Mouse (Mus musculus) neural tube, embryonic 14.5 days (tissue): Measurements from ENCODE around the gene Tsc2. TPM values are rescaled to one million over a fixed set of nuclear protein-coding genes. Genes with fewer than 3 reads are reported as not detected.

Source experiments
- ATAC-seq: fragments of 200-750 bp; cut with Nextera tagmentation; 2 replicates; pipeline ENCODE4 v1.8.0; 2017; ENCODE audit warnings: low read depth, mild to moderate bottlenecking, moderate TSS enrichment, moderate library complexity
- H3K27ac ChIP-seq: fragments of 300-500 bp; sonication (generic); 2 replicates; pipeline ENCODE4 v1.5.1; 2014; ENCODE audit warnings: low read depth, mild to moderate bottlenecking, control low read depth, low read length, moderate library complexity, mixed read lengths
- H3K27me3 ChIP-seq: fragments of 300-500 bp; sonication (generic); 2 replicates; pipeline ENCODE4 v1.6.1; 2014; ENCODE audit warnings: low read length; ENCODE audit not compliant: control insufficient read depth, insufficient read depth
- H3K36me3 ChIP-seq: fragments of 300-500 bp; sonication (generic); 2 replicates; pipeline ENCODE4 v1.6.1; 2014; ENCODE audit warnings: low read length, mixed read lengths; ENCODE audit not compliant: control insufficient read depth, insufficient read depth
- H3K4me1 ChIP-seq: fragments of 300-500 bp; sonication (generic); 2 replicates; pipeline ENCODE4 v1.6.1; 2014; ENCODE audit warnings: low read length; ENCODE audit not compliant: control insufficient read depth, insufficient read depth
- H3K4me2 ChIP-seq: fragments of 300-500 bp; sonication (generic); 2 replicates; pipeline ENCODE4 v1.6.1; 2014; ENCODE audit warnings: mild to moderate bottlenecking, low read depth, low read length, control low read depth
- H3K4me3 ChIP-seq: fragments of 300-500 bp; sonication (generic); 2 replicates; pipeline ENCODE4 v1.5.1; 2014; ENCODE audit warnings: low read depth, low read length, control low read depth, mixed read lengths
- H3K9ac ChIP-seq: fragments of 300-500 bp; sonication (generic); replicated peaks from 2 replicates; pipeline ENCODE4 v1.6.1; 2014; ENCODE audit warnings: low read depth, mild to moderate bottlenecking, control low read depth, low read length, mixed read lengths
- H3K9me3 ChIP-seq: fragments of 300-500 bp; sonication (generic); 2 replicates; pipeline ENCODE4 v1.6.1; 2016; ENCODE audit warnings: low read length; ENCODE audit not compliant: control insufficient read depth
- WGBS: fragments of 180-500 bp; shearing (Covaris S2); extraction: QIAGEN DNeasy Blood & Tissue Kit; methylation state at CpG from one replicate; pipeline ENCODE4 v1.1.7; 2014; 5-methylcytosine and 5-hydroxymethylcytosine counted together
- polyA plus RNA-seq: library from polyadenylated mRNA; unstranded; fragments of >200 nt; fragmentation: Nextera tagmentation; extraction: Ambion mirVana; gene quantifications from 2 replicates; pipeline ENCODE4 v1.2.1, GENCODE M21; 2014

The Tsc2 gene
- polyA plus RNA-seq, 1 experiment from 2014 or later, result 74.7 TPM

DNA sequence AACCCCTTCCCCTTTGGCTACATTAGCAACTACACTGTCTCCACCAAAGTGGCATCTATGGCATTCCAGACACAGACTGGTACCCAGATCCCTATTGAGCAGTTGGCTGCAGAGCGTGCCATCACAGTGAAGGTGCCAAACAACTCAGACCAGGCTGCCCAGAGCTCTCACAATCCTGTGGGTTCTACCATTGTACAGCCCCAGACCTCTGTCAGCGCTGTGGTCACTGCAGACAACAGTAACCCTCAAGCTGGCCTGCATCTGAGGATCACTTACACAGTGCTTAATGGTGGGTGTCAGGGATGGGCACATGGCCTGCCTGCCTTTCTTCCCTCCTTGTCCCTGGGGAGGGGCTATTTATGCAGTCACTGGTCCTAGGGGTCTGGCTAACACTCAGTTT is 52.1 kb downstream of the Tsc2 start:
- H3K36me3 ChIP-seq, result peaks cover 64% of the 10 kb centered on the region
- no peaks in the 10 kb centered on the region for H3K4me1 ChIP-seq
- no peak overlapping the region for H3K4me2 ChIP-seq
- no peaks in the 10 kb centered on the region for H3K9me3 ChIP-seq
- no peak overlapping the region for H3K27ac ChIP-seq
- H3K9ac ChIP-seq, result no peak overlapping the region
- ATAC-seq, result no peak
- WGBS, result 100% methylated on average over 2 of the region's 2 CpGs
- H3K4me3 ChIP-seq, result no peak overlapping the region
- H3K27me3 ChIP-seq, result no peaks in the 10 kb centered on the region

DNA sequence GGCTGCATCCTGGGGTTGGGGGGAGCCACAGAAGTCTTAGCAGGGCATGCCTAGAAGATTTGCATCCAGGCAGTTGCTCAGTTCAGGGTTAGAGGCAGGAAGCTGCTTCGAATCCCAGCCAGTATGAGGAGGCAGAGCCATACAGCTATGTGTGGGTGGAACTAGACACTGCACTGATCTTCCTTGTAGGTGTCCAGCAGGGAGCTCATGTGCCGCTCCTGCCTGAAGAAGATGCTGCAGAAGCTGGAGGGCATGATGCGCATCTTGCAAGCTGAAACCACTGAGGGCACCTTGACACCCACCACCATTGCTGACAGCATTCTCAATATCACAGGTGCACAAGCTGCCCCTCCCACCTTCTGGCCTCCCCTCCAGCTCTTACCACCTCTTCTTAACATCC is 52.9 kb downstream of the Tsc2 start:
- Histone ChIP-seq H3K4me3 (no peak overlapping the region), H3K9me3 (no peaks in the 10 kb centered on the region), H3K27ac (no peak overlapping the region), H3K4me1 (no peaks in the 10 kb centered on the region), H3K36me3 (peaks cover 67% of the 10 kb centered on the region), H3K9ac (no peak overlapping the region), H3K27me3 (no peaks in the 10 kb centered on the region), H3K4me2 (no peak overlapping the region)
- no peak for ATAC-seq
- 97% methylated on average over 3 of the region's 3 CpGs for WGBS

DNA sequence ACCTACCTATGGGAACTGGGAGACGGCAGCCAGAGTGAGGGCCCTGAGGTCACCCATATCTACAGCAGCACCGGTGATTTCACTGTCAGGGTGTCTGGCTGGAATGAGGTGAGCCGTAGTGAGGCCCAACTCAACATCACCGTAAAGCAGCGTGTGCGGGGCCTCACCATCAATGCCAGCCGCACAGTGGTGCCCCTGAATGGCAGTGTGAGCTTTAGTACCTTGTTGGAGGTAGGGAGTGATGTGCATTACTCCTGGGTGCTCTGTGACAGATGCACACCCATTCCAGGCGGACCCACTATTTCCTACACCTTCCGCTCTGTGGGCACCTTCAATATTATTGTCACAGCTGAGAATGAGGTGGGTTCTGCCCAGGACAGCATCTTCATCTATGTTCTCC is 58.6 kb downstream of the Tsc2 start:
- no peak for ATAC-seq
- no peak overlapping the region for H3K4me2 ChIP-seq
- no peaks in the 10 kb centered on the region for H3K4me1 ChIP-seq
- 96% methylated on average over 9 of the region's 9 CpGs for WGBS
- no peak overlapping the region for H3K4me3 ChIP-seq
- no peaks in the 10 kb centered on the region for H3K9me3 ChIP-seq
- no peaks in the 10 kb centered on the region for H3K27me3 ChIP-seq
- H3K9ac ChIP-seq, result no peak overlapping the region
- peaks cover 66% of the 10 kb centered on the region for H3K36me3 ChIP-seq
- H3K27ac ChIP-seq, result no peak overlapping the region

DNA sequence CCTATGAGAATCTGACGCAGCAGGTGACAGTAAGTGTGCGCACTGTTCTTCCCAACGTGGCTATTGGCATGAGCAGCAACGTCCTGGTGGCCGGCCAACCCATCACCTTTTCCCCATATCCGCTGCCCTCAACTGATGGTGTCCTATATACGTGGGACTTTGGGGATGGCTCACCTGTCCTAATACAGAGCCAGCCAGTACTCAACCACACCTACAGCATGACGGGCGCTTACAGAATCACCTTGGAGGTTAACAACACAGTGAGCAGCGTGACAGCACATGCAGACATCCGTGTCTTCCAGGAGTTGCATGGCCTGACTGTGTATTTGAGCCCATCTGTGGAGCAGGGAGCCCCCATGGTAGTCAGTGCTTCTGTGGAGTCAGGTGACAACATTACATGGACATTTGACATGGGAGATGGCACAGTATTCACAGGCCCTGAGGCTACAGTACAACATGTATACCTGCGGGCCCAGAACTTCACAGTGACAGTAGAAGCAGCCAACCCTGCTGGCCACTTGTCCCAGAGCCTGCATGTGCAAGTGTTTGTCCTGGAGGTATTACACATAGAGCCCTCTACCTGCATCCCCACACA is 59.7 kb downstream of the Tsc2 start:
- Histone ChIP-seq H3K4me3 (no peak overlapping the region), H3K36me3 (peaks cover 55% of the 10 kb centered on the region), H3K9me3 (no peaks in the 10 kb centered on the region), H3K27ac (no peak overlapping the region), H3K27me3 (no peaks in the 10 kb centered on the region), H3K4me1 (no peaks in the 10 kb centered on the region), H3K9ac (no peak overlapping the region), H3K4me2 (no peak overlapping the region)
- ATAC-seq, result no peak
- 97% methylated on average over 12 of the region's 12 CpGs for WGBS

DNA sequence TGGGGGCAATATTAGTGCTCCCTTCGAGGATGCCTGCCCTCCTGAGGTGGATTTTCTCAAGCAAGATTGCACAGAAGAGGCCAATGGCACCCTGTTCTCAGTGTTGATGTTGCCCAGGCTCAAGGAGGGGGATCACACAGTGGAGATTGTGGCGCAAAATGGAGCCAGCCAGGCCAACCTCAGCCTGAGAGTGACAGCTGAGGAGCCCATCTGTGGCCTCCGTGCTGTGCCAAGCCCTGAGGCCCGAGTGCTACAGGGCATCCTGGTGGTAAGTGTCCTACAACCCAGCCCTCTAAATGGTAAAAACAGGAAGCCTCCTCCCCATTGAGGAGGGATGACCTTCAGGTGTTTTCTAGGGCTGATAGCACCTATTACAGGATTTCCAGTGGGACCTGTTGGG is 62.6 kb downstream of the Tsc2 start:
- H3K36me3 ChIP-seq, result peaks cover 45% of the 10 kb centered on the region
- H3K27ac ChIP-seq, result no peak overlapping the region
- 86% methylated on average over 4 of the region's 4 CpGs for WGBS
- H3K9me3 ChIP-seq, result no peaks in the 10 kb centered on the region
- H3K27me3 ChIP-seq, result no peaks in the 10 kb centered on the region
- peaks cover 3% of the 10 kb centered on the region; the same call in 1 of the 2 replicates for H3K4me1 ChIP-seq
- no peak overlapping the region for H3K9ac ChIP-seq
- no peak for ATAC-seq
- H3K4me3 ChIP-seq, result no peak overlapping the region
- no peak overlapping the region for H3K4me2 ChIP-seq

DNA sequence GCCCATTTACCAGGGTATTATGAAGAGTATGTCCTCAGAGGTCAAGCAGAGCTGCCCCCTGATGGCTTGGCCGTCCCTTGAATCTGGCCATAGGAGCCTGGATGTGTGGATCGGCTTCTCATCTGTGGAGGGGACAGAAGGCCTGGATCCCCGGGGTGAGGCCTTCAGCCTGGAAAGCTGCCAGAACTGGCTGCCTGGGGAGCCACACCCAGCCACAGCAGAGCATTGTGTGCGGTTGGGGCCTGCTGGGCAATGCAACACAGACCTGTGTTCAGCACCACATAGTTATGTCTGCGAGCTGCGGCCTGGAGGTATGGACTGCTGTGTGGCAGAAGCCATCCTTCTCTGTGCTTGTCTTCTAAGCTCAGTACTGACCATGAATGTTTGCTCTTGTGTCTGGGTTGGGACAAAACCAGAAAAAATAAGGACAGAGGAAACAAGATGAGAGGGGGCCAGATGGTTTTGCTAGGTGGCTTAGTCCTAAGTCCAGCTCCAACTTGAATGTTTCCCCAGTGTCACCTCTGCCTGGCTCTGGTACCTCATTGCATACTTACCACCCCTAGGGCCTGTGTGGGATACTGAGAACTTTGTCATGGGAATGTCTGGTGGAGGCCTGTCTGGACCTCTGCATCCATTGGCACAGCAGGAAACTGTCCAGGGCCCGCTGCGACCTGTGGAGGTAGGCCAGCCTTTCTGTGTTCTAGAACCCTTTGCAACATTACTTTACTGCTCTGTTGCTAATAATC is 65.2 kb downstream of the Tsc2 start:
- Histone ChIP-seq H3K27ac (no peak overlapping the region), H3K27me3 (no peaks in the 10 kb centered on the region), H3K4me2 (no peak overlapping the region), H3K4me1 (peaks cover 3% of the 10 kb centered on the region; the same call in 1 of the 2 replicates), H3K9me3 (no peaks in the 10 kb centered on the region), H3K4me3 (no peak overlapping the region), H3K36me3 (peaks cover 31% of the 10 kb centered on the region), H3K9ac (no peak overlapping the region)
- WGBS, result 61% methylated on average over 8 of the region's 8 CpGs
- no peak for ATAC-seq

DNA sequence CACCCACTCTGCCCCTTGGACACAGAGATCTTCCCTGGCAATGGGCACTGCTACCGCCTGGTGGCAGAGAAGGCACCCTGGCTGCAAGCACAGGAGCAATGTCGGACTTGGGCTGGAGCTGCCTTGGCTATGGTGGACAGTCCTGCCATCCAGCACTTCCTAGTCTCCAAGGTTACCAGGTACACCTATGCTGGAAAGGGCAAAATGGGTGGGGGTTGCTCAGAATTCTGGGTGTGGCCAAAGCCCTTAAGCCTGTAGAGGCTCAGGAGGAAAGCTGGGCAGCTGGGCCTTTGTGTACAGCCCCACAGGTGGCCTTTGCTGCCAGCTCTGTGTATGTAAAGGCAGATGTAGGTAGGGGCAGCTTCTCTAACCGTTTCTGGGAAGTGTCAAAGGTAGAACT is 66.6 kb downstream of the Tsc2 start:
- Histone ChIP-seq H3K27ac (no peak overlapping the region), H3K27me3 (no peaks in the 10 kb centered on the region), H3K9me3 (no peaks in the 10 kb centered on the region), H3K9ac (no peak overlapping the region), H3K4me3 (no peak overlapping the region), H3K4me2 (no peak overlapping the region), H3K4me1 (peaks cover 5% of the 10 kb centered on the region; the same call in 1 of the 2 replicates), H3K36me3 (peaks cover 17% of the 10 kb centered on the region)
- WGBS, result 88% methylated on average over 3 of the region's 3 CpGs
- no peak for ATAC-seq

DNA sequence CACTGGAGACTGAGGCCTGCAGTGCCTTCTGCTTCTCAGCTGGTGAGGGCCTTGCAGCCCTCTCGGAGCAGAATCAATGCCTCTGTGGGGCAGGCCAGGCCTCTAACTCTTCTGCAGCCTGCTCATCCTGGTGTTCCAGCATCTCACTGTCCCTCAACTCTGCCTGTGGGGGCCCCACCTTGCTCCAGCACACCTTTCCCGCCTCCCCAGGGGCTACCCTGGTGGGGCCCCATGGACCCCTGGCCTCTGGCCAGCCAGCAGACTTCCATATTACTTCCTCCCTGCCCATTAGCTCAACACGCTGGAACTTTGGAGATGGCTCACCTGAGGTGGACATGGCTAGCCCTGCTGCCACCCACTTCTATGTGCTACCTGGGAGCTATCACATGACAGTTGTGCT is 67.3 kb downstream of the Tsc2 start:
- Histone ChIP-seq H3K27me3 (no peaks in the 10 kb centered on the region), H3K27ac (no peak overlapping the region), H3K9ac (no peak overlapping the region), H3K9me3 (no peaks in the 10 kb centered on the region), H3K36me3 (peaks cover 10% of the 10 kb centered on the region; the same call in 1 of the 2 replicates), H3K4me3 (no peak overlapping the region), H3K4me2 (no peak overlapping the region), H3K4me1 (peaks cover 8% of the 10 kb centered on the region; the same call in 1 of the 2 replicates)
- ATAC-seq, result no peak
- 91% methylated on average over 3 of the region's 3 CpGs for WGBS

DNA sequence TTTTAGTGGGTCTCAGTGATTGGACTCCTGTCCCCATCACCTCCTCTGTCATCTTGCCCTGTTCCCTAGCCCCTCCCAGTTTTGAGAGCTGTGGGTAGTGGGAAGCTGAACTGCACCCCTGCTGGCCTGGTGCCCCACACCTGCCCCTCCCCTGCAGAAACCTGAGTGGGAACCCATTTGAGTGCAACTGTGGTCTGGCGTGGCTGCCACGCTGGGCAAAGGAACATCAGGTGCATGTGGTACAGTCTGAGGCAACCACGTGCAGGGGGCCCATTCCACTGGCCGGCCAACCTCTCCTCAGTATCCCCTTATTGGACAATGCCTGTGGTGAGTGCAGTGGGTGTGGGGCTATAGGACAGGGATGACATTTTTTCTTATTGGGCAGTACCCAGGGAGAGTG is 68.0 kb downstream of the Tsc2 start:
- Histone ChIP-seq H3K36me3 (0 out of 2 replicates have a peak, but pooled peaks cover 5% of the 10 kb centered on the region), H3K9me3 (no peaks in the 10 kb centered on the region), H3K27ac (no peak overlapping the region), H3K4me2 (no peak overlapping the region), H3K4me3 (no peak overlapping the region), H3K9ac (no peak overlapping the region), H3K4me1 (peaks cover 8% of the 10 kb centered on the region; the same call in 1 of the 2 replicates), H3K27me3 (no peaks in the 10 kb centered on the region)
- no peak for ATAC-seq
- 91% methylated on average over 4 of the region's 4 CpGs for whole genome bisulfite sequencing
